Mouse (Mus musculus): ENCODE results near the gene Abtb2.
"Not testable (repeated sequence)": the region's sequence is repeated elsewhere in the genome, so short reads cannot be mapped to it uniquely, and the experiment has no call there.

The Abtb2 gene

GRCm38 (mm10) chr2:103565732-103566422 is at the start of gene Abtb2:
Abtb2 (plus strand) TSS chr2:103566310.
- DNase-seq = peak; percentile 92 to 97

- no peak for DNase-seq
Observed at GRCm38 (mm10) chr2:103516472-103516871, 49.6 kb upstream of the Abtb2 start.

GRCm38 (mm10) chr2:103525596-103525995 is 40.5 kb upstream of the Abtb2 start:
- no peak for DNase-seq

GRCm38 (mm10) chr2:103547132-103547531 is 19.0 kb upstream of the Abtb2 start:
- peak; percentile 73 to 77 for DNase-seq

- not testable (repeated sequence) for DNase-seq
Observed at GRCm38 (mm10) chr2:103550301-103550700, 15.8 kb upstream of the Abtb2 start.

GRCm38 (mm10) chr2:103554041-103554440 is 12.1 kb upstream of the Abtb2 start:
- DNase-seq = no peak

GRCm38 (mm10) chr2:103556125-103556877 is 9.8 kb upstream of the Abtb2 start:
- DNase-seq = peak; percentile 27 to 47

- no peak for DNase-seq
Observed at GRCm38 (mm10) chr2:103560955-103561354, 5.2 kb upstream of the Abtb2 start.

GRCm38 (mm10) chr2:103564427-103565023 is 1.6 kb upstream of the Abtb2 start:
- no peak for DNase-seq

- DNase-seq = peak; percentile 65 to 76
Observed at GRCm38 (mm10) chr2:103565171-103565591, 929 bp upstream of the Abtb2 start.

GRCm38 (mm10) chr2:103566423-103566712 is 258 bp downstream of the Abtb2 start:
- DNase-seq = no peak

- DNase-seq = peak; percentile 31 to 77
Observed at GRCm38 (mm10) chr2:103566713-103567521, 807 bp downstream of the Abtb2 start.

GRCm38 (mm10) chr2:103568161-103568560 is 2.1 kb downstream of the Abtb2 start:
- peak; percentile 44 to 53 for DNase-seq

GRCm38 (mm10) chr2:103569716-103570115 is 3.6 kb downstream of the Abtb2 start:
- no peak for DNase-seq

- DNase-seq = no peak
Observed at GRCm38 (mm10) chr2:103572354-103572753, 6.2 kb downstream of the Abtb2 start.

- no peak for DNase-seq
Observed at GRCm38 (mm10) chr2:103576371-103576770, 10.3 kb downstream of the Abtb2 start.

- no peak for DNase-seq
Observed at GRCm38 (mm10) chr2:103577752-103578662, 11.9 kb downstream of the Abtb2 start.

- no peak for DNase-seq
Observed at GRCm38 (mm10) chr2:103578663-103579213, 12.6 kb downstream of the Abtb2 start.

GRCm38 (mm10) chr2:103580756-103581155 is 14.6 kb downstream of the Abtb2 start:
- no peak for DNase-seq

GRCm38 (mm10) chr2:103581369-103581897 is 15.3 kb downstream of the Abtb2 start:
- no peak for DNase-seq

GRCm38 (mm10) chr2:103583316-103583715 is 17.2 kb downstream of the Abtb2 start:
- DNase-seq = no peak

All from thymus, postnatal 36 days (tissue).